Mouse (Mus musculus): ENCODE data around the gene Fam92b.

The Fam92b gene

DNA sequence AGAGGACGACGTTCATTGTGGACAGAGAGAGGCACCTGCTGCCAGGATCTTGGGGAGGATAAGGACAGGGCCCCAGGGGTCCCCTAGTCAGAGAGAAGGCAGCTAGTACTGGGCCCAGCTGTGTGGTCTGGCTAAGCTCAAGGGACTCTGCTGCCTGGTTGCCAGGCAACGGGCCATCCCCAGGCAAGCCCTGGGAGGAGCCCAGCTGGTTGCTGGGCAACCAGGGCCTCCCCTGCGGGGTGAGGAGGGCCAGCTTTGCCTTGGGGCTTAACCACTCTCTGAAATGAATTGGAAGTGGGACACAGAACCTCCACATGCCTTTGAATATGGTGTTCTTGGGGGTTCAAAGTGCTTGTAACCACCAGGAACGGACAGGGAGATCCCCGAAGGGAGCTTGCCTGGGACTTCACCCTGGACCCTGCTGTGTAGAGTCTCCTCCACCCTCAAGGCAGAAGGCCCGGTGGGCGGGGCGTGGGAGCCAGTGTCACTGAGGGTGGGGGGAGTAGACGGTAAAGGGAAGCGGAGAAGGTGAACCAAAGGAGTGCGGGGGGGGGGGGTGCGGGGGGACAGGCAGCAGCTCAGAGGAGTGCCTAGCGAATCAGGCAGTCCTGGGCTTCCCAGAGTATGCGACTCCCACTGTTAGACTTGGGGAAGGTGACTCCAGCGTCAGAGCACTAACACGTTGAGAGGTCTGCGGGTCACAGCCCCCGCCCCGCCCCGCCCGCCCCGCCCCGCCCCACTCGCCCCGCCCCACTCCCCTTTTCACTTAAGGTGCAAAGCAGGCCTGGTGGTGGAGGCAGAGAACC lies at the start of gene Fam92b:
Gene Fam92b (minus strand): TSS at position 149 of the 806 bp plus-strand sequence.
- peak; percentile 64 to 77 for DNase-seq (ENCODE audit: inconsistent age in 2 of 2, low spot score in 1 of 2)

DNA sequence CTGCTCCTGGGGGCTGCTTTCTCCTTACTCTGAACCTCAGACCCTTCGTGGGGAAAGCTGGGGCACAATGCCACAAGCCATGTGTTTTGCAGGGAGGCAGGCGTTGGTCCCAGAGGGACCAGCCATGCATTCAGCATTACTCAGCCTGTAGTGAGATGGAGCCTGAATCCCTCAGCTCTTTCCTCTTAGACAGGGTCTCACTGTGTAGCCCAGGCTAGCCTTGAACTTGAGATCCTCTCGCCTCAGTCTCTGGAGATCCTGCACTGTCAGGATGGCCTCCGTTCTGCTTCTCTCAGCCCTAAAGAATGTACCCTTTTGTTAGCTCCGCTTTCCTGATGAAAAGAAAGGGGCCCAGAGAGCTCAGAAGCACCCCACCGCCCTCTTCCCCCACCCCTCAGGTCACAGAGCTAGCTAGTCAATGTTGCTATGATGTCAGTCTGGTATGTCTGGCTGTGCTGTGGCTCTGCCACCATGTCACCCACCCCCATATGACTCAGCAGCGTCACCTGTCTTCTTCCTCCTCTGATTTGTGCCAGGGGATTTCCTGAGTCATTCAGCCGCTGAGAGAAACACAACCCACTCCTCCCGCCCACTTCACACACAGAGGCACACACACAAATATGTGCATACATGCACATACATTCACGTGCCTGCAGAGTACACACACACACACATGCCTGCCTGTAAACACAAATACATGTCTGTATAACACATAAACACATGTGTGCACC lies 48.3 kb upstream of the Fam92b start:
- DNase-seq (ENCODE audit: inconsistent age in 2 of 2, low spot score in 1 of 2) = peak; percentile 83 to 86

DNA sequence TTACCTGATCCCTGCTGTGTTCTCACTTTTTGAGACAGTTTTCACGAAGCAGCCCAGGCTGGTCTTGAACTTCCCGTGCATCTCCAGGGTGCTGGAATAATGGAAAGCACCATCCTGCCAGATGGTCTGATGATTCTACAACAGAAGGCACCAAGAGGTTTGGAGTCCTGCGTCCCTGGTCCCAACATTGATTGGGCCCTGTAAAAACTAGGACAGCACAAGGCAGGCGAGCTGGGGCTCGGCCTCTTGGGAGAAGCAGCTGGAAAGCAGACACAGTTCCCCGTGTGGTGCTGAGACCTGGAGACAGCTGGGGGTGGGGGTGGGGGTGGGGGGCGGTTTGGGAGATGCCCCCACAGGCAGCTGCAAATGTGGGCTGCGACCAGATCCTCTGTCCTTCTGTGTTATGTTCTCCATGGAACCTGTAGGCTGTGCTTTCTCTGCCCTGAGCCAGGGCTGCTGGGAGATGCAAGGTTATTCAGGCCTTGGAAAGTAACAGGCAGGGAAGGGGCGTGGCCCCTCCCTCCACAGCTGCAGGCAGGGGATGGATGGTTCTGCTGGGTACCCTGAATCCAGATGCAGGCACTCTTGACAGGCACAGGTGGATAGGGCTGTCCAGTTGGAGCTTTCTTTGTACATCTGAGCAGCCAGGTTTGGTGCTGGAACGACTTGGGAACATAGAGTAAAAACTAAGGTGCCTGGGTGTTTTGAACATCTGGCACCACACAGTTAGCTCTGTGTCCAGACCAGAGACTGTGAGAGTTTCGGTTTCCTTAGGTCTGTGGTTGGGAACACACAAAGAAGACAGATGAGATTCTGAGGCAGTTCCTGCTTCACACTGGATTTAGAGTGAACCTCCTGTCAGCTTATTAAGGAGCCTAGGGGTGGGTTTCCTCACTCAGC lies 47.5 kb upstream of the Fam92b start:
- peak in 1 of 2 experiments; percentile 75 for DNase-seq (ENCODE audit: inconsistent age in 2 of 2, low spot score in 1 of 2)

DNA sequence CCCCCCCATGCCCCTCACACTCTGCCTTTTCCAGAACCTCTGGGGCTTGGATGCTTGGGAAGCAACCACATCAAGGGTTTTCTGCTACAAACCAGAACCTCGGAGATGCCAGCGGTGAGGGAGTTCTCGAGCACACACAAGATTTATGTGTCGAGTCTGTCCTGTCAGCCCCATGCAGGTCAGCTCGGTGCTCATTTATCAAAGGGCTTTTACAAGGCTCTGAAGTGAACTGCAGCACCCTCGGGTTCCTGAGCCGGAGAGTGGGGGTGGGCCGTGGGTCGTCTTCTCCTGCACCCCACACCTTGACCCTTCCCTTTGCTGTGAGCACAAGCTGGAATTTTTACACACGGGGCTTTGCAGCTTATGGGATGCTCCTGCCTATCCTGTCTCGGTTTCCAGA lies 45.3 kb upstream of the Fam92b start:
- peak; percentile 56 to 65 for DNase-seq (ENCODE audit: inconsistent age in 2 of 2, low spot score in 1 of 2)

DNA sequence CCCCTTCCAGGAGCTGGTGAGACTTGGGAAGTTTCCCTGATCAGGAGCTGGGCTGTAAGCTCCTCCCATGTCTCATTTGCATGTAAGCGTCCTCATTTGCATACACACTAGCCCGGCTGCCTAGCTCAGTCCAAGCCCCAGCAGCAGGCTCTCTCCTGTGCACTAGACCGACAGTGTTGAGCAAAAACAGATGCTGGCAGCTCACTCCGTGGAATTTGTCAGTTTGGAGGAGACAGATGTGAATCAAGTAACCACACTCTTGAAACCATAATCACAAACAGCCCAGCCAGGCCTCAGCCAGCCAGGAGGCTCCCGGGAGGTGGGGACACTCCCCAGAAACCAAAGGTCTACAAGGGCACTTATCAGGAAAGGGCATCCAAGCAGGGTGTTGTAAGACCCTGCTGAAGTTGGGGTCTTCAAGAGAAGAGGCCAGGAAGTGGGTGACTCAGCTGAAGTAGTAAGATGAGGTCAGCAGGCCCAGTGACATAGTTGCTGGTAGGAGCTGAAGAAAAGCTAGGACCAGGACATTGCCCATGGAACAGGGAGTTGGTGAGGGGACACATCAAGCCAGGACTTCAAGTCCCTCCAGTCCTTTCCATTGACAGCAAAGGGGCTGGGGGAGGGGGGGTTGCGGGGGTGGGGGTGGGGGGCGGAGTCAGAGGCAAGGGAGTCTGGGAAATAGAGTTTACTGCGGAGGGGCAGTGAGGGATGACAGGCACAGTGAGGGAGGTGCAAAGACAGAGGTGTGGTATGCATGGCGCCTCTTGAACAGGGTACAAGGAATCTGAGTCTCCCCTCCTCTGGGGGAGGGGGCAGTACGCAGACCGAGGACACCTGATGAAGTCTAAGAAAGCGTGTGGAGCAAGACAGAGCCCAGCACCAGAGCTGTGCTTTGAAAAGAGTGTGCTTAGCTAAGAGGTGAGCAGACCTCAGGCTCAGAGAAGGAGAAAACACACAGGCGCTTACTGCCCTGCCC lies 39.9 kb upstream of the Fam92b start:
- peak; percentile 21 to 60 for DNase-seq (ENCODE audit: inconsistent age in 2 of 2, low spot score in 1 of 2)

DNA sequence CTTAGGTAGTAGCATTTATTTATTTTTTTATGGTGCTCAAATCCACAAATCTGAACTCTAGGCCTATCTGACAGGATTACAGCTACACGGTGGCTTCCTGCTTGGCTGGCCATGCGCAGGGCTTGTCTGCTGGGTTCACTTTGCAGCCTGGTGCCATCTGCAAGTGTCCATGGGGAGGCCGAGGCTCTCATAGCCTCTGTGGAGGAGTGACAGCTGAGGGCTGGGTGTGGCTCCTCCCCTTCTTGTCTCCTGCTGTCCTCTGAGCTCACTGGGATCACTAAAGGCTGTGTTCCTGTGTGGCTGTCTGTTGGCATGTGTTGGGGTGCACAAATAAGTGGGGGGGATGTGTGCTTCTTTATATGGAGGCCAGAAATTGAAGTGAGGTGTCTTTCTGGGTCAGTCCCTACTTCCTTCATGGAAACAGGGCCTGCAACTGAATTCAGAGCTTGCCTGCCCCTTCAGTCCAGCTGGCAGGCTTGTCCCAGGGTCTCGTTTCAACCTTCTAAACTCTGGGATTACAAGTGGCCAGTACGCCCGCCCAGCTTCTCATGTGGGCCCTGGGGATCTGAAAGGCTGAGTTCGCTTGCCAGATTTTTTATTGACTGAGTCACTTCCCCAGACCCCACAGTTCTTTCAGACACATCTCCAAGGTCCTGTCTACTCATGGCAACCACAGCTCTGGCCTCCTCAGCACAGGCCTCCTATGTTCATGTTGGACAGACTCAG lies 38.3 kb upstream of the Fam92b start:
- DNase-seq (ENCODE audit: inconsistent age in 2 of 2, low spot score in 1 of 2) = peak; percentile 67 to 77

DNA sequence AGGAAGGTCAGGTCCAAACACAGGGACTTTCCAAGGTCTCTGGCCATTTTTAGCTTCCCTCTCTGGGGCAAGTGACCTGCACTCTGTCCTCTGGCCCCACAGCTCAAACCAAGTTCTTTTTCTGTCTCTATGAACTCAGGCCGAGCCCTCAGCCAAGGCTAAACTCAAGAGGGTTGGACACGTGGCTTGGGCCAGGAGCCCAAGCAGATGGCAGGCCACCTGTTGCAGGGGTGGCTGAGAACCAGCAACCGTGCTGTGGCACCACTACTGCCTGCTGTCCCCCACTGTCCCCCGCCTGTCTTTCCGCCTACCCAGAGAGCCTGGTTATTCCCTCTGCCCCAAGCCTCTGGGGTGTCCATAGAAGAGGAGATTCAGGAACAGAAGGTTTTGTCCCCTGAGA lies 36.7 kb upstream of the Fam92b start:
- peak in 1 of 2 experiments; percentile 68 for DNase-seq (ENCODE audit: inconsistent age in 2 of 2, low spot score in 1 of 2)

DNA sequence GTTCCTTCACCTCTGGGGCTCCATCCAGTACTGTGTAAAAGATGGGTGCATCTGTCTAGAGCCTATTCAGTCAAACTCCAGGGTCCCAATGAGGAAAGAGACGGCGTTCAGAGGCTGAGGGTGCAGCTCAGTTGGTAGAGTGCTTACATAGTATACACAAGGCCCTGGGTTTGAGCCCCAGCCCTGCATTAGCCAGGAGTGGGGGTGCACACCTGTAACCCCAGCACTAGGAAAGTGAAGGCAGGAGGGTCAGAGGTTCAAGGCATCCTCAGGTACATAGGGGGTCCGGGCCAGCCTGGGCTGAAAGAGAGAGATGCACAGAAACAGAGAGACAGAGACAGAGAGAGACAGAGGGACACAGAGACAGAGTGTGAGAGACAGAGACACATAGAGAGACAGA lies 36.0 kb upstream of the Fam92b start:
- DNase-seq (ENCODE audit: inconsistent age in 2 of 2, low spot score in 1 of 2) = no peak

DNA sequence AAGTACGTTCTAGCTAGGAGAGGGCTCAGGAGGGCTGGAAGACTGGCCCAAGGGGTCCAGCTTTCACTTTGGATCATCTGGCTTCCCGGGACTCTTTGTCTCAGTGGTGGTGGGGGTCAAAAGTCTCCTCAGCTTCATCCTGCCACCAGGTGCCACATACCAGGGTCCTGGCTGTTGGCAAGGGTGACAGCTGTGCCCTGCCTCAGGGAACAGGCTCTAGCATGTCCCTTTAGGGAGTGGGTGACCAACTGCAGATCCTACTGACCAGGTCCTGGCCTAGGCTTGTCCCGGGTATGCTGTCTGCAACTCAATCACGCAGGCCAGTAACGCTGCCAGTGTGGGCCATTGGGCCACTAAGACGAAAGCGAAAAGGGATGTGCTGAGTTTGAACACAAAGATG lies 35.3 kb upstream of the Fam92b start:
- no peak for DNase-seq (ENCODE audit: inconsistent age in 2 of 2, low spot score in 1 of 2)

DNA sequence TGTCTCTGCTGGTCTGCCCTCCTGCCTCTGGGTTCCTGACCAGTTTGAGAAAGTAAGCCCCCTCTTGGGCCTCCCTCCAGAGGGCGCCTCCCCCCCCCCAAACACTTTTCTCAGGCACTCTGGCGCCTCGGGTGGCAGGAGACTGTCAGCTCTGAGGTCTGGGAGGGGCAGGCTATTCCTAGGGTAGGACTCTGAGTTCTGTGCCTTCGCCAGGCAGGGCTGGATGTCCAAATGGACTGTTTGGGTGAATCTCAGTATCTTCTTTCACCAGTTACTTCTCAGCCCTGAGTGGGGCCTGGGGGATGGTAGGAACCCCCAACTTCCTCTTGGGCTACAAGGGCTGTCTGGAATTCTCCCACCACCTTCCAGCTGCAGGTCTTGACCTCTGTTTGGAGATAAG lies 34.1 kb upstream of the Fam92b start:
- DNase-seq (ENCODE audit: inconsistent age in 2 of 2, low spot score in 1 of 2) = no peak

DNA sequence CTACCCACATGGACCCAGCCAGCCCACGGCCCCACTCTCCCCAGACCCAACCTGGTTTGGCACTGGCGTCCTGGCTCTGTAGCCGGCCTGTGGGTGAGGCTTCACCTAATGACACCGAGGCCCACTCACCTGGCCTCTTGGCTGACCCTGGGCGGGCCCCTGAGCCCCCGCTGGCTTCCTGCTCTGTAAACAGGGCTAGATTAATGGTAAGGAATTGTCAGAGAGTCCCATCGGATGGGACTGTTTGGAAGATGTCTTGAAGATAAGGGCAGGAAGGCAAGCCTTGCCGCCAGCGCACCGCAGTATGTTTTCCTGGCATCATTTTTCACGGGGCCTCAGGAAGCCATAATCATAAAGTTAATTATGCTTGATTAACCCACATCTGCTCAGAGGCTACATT lies 30.8 kb upstream of the Fam92b start:
- DNase-seq (ENCODE audit: inconsistent age in 2 of 2, low spot score in 1 of 2) = peak in 1 of 2 experiments; percentile 31

DNA sequence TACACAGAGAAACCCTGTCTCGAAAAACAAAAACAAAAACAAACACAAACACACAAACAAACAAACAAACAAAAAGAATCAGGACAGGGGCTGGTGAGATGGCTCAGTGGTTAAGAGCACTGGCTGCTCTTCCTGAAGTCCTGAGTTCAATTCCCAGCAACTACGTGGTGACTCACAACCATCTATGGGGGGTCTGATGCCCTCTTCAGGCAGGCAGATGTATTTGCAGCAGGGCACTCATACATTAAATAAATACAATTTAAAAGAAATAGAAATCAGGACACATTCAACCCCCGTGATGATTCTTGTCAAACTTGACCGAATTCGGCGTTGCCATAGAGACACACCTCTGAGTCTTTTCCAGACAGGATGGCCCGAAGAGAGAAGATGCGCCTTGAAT lies 30.1 kb upstream of the Fam92b start:
- no peak for DNase-seq (ENCODE audit: inconsistent age in 2 of 2, low spot score in 1 of 2)

DNA sequence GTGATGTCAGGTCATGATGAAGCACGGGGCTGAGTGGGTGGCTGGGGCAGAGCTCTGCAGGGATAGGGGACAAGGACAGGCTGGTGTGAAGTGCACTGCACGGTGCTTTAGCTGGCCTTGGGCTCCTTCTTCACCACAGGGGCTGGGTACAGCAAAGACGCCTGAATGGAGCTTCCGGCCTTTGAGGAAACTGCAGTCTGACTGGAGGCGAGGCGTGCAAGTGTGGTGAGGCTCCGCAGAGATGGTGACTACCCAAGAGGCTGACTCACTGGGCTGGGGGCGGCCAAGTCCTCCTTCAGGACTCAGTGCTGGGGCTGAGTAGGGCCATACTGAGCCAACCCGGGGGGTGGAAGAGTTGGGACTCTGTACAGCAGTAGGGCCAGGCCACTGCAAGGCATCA lies 28.6 kb upstream of the Fam92b start:
- DNase-seq (ENCODE audit: inconsistent age in 2 of 2, low spot score in 1 of 2) = peak; percentile 70 to 77

DNA sequence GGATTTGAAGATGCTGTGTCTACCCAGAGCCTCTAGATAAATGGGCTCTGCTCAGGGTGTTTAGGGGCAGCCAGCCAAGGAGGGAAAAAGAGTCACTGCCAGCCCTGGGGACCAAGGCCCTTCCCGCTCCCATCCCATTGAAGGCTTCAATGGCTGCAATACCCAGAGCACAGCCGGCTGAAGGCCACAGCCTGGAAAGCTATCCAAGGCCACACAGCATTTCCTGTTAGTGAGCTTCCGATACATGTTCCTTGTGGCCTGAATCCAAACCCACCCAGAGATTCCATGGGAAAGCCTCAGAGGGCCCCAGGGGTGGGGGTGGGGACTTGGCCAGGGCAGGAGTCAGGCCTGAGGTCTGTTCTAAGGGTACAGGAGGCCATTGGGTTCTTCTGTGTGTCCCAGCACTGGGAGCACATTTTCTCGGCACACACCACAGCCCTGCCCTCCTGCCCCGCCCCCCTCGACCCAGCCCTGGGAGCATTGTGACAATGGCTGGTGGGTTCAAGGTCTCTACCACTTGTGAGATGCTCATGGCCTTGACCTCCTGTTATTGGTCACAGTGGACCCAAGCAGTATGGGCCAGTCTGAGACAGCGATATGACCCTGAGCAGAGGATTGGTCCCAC lies 27.6 kb upstream of the Fam92b start:
- peak; percentile 90 to 96 for DNase-seq (ENCODE audit: inconsistent age in 2 of 2, low spot score in 1 of 2)

DNA sequence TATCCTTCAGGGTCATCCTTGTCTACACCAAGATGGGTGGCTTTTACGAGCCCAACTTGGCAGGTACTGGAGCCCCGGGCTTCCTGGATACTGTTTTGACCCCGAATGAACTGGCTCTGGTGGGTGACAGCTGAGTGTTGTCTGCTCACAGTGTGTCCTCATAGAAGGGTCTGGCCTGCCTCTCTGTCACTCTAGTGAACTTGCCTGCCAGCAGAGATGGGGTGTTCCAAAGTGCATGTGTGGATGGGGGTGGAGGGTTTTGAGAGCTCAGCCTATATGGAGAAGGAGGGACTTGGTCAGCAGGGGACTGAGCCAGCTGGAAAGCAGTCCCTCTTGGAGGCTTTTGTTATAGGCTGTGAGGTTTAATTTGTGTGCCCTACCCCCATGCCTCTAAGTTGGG lies 25.3 kb upstream of the Fam92b start:
- no peak for DNase-seq (ENCODE audit: inconsistent age in 2 of 2, low spot score in 1 of 2)

DNA sequence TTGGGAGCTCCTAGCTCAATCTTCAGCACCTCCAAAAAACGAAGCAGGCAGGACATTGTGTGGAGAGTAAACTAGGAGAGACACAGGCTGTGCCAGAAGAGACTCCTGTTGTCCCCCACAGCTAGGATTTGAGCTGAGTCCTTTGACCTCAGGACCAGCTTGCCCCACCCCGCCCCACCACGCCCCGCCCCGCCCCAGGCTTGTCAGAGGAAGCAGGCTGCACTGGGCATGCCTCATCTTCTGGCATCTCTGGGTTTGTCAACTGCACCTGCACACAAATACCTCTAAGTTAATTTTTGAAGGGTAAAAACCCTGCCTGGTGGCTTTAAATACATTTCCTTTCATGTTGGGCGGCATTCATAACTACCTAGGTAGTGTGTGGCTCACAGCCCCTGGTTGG lies 24.1 kb upstream of the Fam92b start:
- DNase-seq (ENCODE audit: inconsistent age in 2 of 2, low spot score in 1 of 2) = no peak

DNA sequence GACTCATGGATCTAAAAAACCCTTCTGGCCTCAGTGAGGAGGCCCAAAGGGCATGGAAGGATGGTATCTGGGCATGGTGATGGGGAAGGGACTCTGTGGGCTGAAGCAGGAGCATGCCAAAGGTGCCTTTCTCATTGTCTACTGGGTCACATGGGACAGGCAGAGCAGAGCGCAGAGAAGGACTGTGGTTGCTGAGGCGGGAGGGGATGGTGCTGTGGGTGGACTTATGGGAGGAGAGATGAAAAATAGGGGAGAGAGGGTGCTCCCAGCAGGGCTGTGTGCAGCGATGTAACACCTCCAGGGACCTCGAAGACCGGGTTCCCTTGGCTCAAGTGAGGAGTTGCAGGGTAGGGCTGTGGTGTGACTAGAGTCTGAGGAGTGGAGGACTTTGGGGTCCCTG lies 14.9 kb upstream of the Fam92b start:
- no peak for DNase-seq (ENCODE audit: inconsistent age in 2 of 2, low spot score in 1 of 2)

DNA sequence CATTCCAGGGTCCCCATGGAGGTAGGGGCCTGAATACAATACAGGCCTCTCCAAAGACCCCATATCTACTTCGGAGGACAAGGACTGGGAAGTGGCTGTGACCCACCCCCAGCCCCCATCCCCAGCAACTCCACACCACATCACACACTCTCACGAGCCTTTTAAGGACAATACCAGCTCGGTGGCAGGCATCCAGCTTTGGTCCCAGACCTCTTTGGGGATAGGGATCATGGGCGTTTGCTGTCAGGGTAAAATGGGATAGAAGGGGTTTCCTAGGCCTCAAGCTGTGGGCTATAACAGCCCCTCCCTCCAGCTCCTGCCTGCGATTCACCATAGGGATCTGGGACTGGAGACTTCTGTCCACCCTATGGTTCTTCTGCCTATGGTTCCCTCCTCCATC lies 14.4 kb upstream of the Fam92b start:
- DNase-seq (ENCODE audit: inconsistent age in 2 of 2, low spot score in 1 of 2) = peak; percentile 34 to 67

DNA sequence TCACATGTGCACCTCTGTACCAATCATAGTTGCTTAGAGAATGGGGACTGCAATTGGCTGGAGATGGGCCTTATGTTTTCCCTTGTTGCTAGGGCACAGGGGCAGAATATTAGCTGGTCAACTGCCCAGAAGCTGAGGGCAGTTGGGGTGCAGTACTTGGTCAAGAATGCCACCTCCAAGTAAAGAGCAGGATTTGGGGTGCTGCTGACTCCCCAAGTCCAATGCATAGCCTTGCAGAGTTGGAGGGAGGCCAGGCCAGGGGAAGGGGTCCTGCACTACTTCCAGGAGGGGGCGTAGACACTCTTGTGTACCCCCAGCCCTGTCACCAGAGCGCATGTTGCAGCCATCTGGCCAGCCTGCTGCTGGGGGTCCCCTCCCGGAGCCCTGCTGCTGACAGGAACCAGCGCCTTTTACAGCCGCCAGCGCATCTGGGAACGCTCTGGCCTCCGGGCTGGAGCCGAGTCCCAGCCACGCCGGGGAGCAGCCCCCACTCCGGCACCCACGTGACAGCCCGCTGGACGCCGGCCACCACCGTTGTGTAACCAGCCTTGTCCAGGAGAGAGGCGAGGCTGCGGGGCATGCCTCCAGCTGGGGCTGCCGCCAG lies 13.6 kb upstream of the Fam92b start:
- DNase-seq (ENCODE audit: inconsistent age in 2 of 2, low spot score in 1 of 2) = peak; percentile 97 to 98
